Mouse (Mus musculus) left cerebral cortex, adult 2 months (tissue): ENCODE results near the gene Fkbp14. TPM values are rescaled to one million over a fixed set of nuclear protein-coding genes. Genes with fewer than 3 reads are reported as not detected.

Experiments used
- DNase-seq, 2 experiments: peaks; one replicate each; pipeline ENCODE4 v3.0.0; 2021 to 2022; ENCODE audit warnings: low spot score in 2 of 2, mixed read lengths in 1 of 2; ENCODE audit errors: extremely low spot score in 1 of 2
- H3K27ac ChIP-seq: fragments of 200-600 bp; 2 replicates; pipeline ENCODE4 v1.8.1; 2022
- H3K4me3 ChIP-seq: fragments of 200-600 bp; 2 replicates; pipeline ENCODE4 v1.8.1; 2022
- CTCF ChIP-seq: fragments of 200-600 bp; IDR thresholded peaks from 2 replicates; pipeline ENCODE4 v1.8.1; 2022; ENCODE audit warnings: antibody characterized with exemption, mild to moderate bottlenecking, moderate library complexity
- intact Hi-C: fragments of 180-260 bp; cut with DNase I; formaldehyde crosslinking; loops from one replicate; pipeline ENCODE4 v1.15.1; 2025
- total RNA-seq, 2 experiments: library from RNA; stranded (reverse); gene quantifications; 2 replicates each; pipeline ENCODE4 v1.2.3; 2021

Fkbp14 gene
- total RNA-seq, 2 experiments from 2014 or later: 9.0 to 9.2 TPM

DNA sequence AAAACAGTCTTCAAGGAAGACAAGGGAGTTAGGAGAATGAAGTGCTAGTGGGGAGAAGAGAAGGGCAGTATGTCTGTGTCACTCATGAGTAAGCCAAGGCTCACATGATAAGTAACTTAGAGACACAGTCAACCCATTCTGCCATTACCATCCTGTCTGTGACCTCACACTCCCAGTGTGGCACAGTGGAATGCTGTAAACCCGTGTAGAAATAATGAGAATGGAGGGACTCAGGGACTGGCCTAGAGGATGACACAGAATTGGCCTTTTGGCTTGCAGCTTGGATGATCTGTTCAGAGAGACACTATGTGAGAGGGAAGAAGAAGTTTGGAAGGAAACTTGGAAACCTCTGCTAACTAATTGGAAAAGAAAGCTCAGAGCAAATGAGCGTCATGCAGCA lies 5.8 kb upstream of the Fkbp14 start:
- TF ChIP-seq CTCF: no peak
- Histone ChIP-seq H3K27ac (no peak overlapping the region), H3K4me3 (no peak overlapping the region)
- intact Hi-C loops: no loop called here
- DNase-seq: no peak

DNA sequence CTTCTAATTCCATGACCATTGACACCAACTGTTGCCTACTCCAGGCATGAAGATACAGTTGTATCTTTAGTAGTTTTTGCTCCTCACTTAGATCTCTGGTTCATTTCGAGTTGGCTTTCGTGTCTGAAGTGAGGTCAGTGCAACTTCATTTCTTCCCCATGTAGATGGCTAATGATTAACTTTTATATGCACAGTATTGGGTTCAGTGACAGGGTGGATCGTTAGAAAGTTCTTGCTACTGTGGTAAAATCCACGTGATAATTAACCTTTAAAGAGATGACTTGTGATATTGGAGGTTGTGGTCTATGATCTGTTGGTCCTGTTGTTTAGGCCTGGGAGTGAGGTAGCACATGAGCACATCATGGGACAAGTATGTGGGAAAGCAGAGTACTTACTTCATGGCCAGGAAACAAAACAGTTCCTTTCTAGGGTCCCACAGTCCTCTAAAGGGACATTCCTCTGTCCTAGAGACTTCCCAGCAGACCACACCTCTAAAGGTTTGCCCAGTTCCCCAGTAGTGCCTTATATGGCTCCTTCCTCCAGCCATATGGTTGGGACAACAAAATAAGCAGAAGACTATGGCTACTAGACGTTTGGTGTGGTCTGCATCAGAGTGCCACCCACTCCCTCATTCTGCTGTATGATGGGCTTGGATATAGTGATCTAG lies 3.7 kb upstream of the Fkbp14 start:
- H3K27ac ChIP-seq: no peak overlapping the region
- TF ChIP-seq CTCF: no peak
- intact Hi-C loops: no loop called here
- H3K4me3 ChIP-seq: no peak overlapping the region
- DNase-seq: no peak

DNA sequence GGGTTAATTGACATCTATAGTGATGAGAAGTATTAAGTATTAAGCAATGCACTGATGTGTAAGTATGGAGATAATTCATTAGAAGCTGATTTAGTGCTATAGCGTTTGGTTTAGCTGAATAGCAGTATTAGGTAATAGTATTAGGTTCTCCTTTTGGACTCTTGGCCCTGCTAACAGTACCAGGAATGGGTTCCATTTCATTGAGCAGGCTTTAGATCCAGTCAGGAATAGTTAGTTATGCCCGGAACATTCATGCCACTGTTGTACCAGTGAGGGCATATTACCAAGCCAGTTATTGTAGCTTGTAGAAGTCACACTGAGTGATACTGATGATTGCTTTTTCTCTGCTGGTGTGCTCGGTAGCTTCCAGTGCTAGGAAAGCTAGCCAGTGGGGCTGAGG lies 603 bp upstream of the Fkbp14 start:
- DNase-seq: no peak
- no peak overlapping the region for H3K4me3 ChIP-seq
- no peak for TF ChIP-seq CTCF
- H3K27ac ChIP-seq: no peak overlapping the region
- intact Hi-C loops: loop anchor here (5.0 to 10.0 kb wide), 2 partner anchors 395 to 437 kb away; partner anchors contain the start of genes Gars and Ggct

DNA sequence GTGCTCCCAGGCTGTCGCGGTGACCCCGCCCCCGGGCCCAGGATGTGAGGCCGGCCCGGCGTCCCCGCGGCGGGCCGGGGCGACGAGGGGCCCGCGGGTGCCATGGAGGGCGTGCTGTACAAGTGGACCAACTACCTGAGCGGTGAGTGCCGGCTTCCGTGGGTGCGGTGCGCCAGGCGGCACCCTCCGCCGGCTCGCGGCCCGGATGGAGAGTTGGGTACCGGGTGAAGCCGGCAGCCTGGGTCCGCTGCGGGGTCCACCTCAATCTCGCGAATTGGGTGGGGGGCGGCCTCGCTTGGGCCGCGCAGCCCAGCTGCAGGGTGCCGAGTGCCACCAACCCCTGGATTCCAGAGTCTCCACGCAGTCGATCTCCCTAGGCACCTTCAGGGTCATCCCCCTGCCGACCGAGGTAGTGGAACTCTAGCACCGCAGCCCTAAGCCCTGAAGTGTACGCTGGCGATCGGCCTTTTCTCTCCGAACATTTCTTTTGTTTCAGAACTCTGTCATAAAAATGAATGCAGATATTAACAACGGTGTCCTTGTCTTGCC lies 1.7 kb downstream of the Fkbp14 start:
- no peak for DNase-seq
- H3K27ac ChIP-seq: peak overlapping the region; percentile 68
- TF ChIP-seq CTCF: no peak
- intact Hi-C loops: loop anchor here (5.0 to 10.0 kb wide), 2 partner anchors 397 to 439 kb away; partner anchors contain the start of genes Gars and Ggct
- peak overlapping the region; percentile 87 for H3K4me3 ChIP-seq

DNA sequence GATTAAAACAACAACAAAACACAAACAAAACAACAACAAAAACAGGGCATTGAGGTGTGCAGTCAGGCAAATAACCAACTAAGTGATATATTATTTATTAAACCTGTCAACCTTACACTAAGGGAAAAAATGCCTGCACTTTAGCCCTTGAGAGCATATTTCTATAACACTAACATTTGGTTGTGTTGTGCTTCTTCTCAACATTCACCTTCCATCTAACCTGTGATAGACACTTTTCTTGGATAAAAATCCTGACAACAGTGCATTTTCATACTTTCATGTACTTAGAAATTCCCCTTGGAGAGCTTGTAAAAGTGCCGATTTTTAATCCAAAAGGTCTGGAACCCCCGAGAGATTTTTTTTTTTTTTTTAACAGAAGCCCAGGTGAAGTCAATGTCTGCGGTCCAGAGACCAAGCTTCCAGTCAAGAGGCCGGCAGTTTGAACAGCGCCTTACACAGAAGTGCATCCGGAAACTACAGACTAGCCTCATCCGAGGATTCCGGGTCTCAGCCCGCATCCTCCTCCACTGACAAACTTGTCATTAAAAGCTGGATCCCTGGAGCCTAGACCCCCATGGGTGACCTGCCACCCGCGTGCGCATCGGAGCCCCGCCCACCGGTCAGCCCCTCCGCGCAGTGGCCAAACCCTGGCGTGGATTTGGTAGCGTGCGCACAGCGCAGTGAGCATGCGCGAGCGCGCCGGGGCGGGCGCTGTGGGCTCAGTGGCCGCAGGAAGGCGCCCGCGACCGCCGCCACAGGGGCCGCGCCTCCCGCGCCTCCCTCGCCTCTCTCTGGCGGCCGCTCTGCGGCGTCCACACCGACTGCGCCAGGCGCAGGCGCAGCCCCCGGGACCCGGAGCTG lies 2.4 kb downstream of the Fkbp14 start, which contains the start of gene Plekha8:
Plekha8 (plus strand) TSS at position 643 of the 861 bp plus-strand sequence.
- H3K27ac ChIP-seq: peak within 1 kb of the TSS; percentile 68
- peak; percentile 93 to 94 for DNase-seq
- intact Hi-C loops: loop anchor here (5.0 to 10.0 kb wide), 2 partner anchors 398 to 440 kb away; partner anchors contain the start of genes Gars and Ggct
- peak; percentile 28 for TF ChIP-seq CTCF
- H3K4me3 ChIP-seq: peak within 1 kb of the TSS; percentile 87

DNA sequence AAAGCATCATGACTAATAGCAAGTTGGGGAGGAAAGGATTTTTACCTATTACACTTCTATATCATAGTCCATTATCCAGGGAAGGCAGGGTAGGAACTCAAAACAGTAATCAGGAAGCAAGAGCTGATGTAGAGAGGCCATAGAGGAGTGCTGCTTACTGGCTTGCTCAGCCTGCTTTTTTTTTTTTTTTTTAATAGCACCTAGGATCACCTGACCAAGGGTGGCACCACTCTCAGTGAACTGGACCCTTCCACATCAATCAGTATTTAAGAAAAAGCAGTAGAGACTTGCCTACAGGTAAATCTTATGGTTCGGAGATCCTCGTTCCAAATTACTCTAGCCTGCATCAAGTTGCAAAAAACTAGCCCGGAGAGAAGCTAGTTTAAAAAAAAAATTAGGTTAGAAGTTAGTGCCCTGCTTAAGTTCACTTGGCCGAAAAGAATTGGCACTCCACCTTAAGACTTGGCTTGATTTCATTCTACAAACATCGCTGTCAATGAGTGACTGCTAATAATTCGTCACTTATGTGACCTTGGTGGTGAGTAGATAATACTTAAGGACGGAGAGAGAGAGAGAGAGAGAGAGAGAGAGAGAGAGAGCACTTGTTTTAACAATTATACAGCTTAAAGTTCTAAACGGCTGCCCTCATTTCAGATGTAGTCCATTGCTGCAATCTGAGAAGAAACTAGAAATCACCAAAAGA lies 3.2 kb downstream of the Fkbp14 start:
- intact Hi-C loops: loop anchor here (2.0 to 10.0 kb wide), 3 partner anchors 87 to 441 kb away; partner anchors contain the start of genes Gars, Mturn and Znrf2

DNA sequence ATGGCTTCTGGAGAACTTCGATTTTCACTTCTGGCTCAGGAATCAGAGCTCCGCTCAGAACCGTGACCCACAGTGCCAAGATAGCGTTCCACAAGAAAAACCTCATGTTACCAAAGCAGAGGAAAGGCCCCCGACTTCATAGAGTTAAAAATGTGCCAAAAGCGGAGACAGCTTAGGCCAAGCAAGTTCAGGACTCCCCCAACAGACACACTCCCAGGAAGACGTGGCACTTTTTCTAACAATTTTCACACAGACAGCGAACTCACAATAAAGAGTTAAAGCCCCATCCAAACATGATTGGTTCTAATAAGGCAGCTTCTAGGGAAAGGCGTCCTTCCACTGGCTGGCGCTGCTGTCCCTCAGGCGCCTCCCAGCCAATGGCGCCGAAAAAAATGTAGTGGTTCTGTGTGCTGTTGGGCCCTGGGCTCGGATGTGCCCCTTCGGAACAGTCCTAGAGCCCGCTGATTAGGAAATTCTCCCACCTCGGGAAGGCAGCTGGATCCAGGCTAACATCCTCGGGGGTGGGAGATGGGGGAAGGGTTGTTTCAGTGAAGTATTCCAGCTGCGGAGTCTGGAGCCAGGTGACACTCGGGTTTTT lies 4.1 kb downstream of the Fkbp14 start:
- TF ChIP-seq CTCF: no peak; the same call in 1 of the 2 replicates
- intact Hi-C loops: loop anchor here (2.0 to 10.0 kb wide), 3 partner anchors 88 to 442 kb away; partner anchors contain the start of genes Gars, Mturn and Znrf2
- Histone ChIP-seq H3K27ac (peak overlapping the region; percentile 88), H3K4me3 (peak overlapping the region; percentile 70)
- DNase-seq: peak; percentile 91 to 94

More for the DNA sequence above, 3.2 kb downstream of the Fkbp14 start:
- no peak for DNase-seq
- no peak for TF ChIP-seq CTCF
- Histone ChIP-seq H3K27ac (peak overlapping the region; percentile 88; the same call in 1 of the 2 replicates), H3K4me3 (peak overlapping the region; percentile 70)

DNA sequence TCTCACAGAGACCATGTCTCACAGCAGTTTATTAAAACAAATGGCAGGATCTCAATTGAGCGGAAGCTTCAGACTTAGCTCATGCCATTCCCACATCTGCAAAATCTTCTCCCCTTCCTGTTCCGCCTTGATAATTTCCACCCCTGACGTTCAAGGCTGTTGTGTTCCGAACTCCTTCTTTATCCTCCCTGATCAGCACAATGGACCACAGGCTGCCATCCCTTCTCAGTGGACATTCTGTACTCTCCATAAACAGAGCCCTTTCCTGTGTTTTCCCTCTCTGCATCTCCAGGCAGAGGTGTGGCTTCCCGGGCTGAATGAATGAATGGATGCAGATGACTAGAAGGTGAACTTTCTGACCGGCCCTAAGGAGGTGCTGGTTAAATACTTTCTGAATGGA lies 5.3 kb downstream of the Fkbp14 start:
- intact Hi-C loops: loop anchor here (2.0 to 10.0 kb wide), 3 partner anchors 89 to 443 kb away; partner anchors contain the start of genes Gars, Mturn and Znrf2
- TF ChIP-seq CTCF: no peak
- Histone ChIP-seq H3K27ac (no peak overlapping the region), H3K4me3 (0 out of 2 replicates have a peak overlapping the region, but pooled peaks have one; percentile 8)
- DNase-seq: no peak

DNA sequence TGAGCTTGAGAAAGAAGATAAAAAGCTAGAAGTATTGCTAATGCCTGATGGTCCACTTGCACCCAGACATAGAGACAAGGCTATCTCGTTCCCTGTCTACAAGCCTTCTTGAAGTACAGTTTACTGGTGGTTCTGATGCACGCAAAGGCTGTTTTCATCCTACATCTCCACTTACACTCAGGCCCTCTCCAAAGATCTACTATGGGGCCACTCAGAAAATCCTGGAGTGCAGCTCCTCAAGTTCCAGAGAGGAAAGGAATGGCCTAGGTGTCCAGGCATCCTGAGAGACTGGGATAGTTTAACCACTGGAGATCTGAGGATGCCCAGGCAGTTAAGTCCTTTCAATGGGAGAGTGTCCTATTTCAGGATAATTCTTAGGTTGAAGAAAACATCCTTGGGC lies 6.4 kb downstream of the Fkbp14 start:
- Histone ChIP-seq H3K4me3 (no peak overlapping the region), H3K27ac (no peak overlapping the region)
- intact Hi-C loops: loop anchor here (10.0 kb wide), 1 partner anchor 444 kb away; the partner anchor contains the start of gene Gars
- no peak for DNase-seq
- TF ChIP-seq CTCF: no peak

DNA sequence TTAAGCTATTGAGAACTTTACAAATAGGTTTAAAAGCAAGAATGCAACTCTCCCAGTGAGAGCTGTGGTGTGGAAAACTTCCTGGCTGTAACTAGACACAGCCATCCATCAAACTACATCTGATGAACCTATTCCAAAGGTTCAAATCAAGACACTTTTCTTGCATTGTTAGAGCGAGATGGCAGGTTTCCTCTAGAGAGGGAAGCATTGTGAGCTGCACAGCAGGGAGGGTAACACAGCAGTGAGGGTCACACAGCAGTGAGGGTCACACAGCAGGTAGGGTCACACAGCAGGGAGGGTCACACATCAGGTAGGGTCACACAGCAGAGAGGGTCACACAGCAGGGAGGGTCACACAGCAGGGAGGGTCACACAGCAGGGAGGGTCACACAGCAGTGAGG lies 8.9 kb downstream of the Fkbp14 start:
- Histone ChIP-seq H3K27ac (no peak overlapping the region), H3K4me3 (no peak overlapping the region)
- DNase-seq: no peak
- TF ChIP-seq CTCF: no peak
- intact Hi-C loops: loop anchor here (5.0 kb wide), 1 partner anchor 579 kb away; no protein-coding TSS in a partner anchor
